Mouse (Mus musculus): ENCODE results near the gene Atp5d. TPM values are rescaled to one million over a fixed set of nuclear protein-coding genes. Genes with fewer than 3 reads are reported as not detected.

Gene Atp5d
- polyA plus RNA-seq, 1 experiment from 2014 or later = 612 TPM

- Histone ChIP-seq H3K27ac (peak overlapping the region; percentile 83; the same call in 1 of the 2 replicates), H3K9me3 (replicated peaks) (no peaks in the 10 kb centered on the region), H3K36me3 (peaks cover 36% of the 10 kb centered on the region), H3K4me2 (peak overlapping the region; percentile 98), H3K27me3 (peaks cover 33% of the 10 kb centered on the region), H3K4me1 (peaks cover 67% of the 10 kb centered on the region), H3K9ac (peak overlapping the region; percentile 36), H3K4me3 (replicated peaks) (peak overlapping the region; percentile 74)
- ATAC-seq (replicated peaks; ENCODE audit: low FRiP score) = no peak
- 20% methylated on average over 49 of the region's 49 CpGs for WGBS
These were observed 2.1 kb upstream of the Atp5d start for GRCm38 (mm10) chr10:80136179-80136951.

DNA sequence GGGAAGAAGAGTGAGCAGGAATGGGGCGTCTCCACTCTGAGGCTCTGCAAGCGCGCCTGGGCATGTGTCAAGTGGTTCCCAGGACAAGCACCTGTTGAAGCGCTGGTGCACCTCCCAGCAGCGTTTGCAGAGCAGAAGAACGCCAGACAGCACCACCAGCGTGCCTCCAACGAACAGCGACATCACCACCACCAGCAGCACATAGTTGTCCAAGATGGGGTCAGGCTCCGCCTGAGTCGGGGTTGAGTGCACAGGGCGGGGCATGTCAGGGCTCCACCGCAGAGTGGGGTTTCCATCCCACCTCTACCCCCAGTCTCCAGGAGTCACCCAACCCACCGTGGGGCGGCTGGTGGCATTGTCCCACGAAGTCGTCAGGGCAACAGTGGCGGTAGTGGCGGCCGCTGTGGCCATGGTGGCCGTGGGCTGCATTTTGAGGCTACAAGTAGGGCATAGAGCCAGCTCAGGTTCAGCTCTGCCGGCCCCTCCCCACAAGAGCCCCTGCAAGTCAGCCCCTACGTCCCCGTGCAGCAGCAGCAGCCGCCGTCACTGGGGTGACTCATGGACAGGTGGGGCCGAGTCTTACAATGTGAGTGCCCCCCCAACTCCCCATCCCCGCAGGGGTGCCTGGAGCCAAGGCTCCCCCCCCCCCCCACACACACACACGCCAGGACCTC, 1.3 kb upstream of the Atp5d start:
- WGBS = 4% methylated on average over 29 of the region's 29 CpGs
- H3K4me3 ChIP-seq (replicated peaks) = peak overlapping the region; percentile 74
- peaks cover 33% of the 10 kb centered on the region for H3K27me3 ChIP-seq
- peak overlapping the region; percentile 98 for H3K4me2 ChIP-seq
- peaks cover 29% of the 10 kb centered on the region for H3K36me3 ChIP-seq
- no peaks in the 10 kb centered on the region for H3K9me3 ChIP-seq (replicated peaks)
- H3K4me1 ChIP-seq = peaks cover 65% of the 10 kb centered on the region
- H3K9ac ChIP-seq = peak overlapping the region; percentile 36
- peak overlapping the region; percentile 83 for H3K27ac ChIP-seq
- no peak for ATAC-seq (replicated peaks; ENCODE audit: low FRiP score)

- ATAC-seq (replicated peaks; ENCODE audit: low FRiP score) = no peak
- whole genome bisulfite sequencing = 4% methylated on average over 30 of the region's 33 CpGs
- Histone ChIP-seq H3K4me2 (peak overlapping the region; percentile 98), H3K4me1 (peaks cover 62% of the 10 kb centered on the region), H3K27ac (peak overlapping the region; percentile 83), H3K27me3 (peaks cover 33% of the 10 kb centered on the region), H3K9ac (peak overlapping the region; percentile 90), H3K4me3 (replicated peaks) (peak overlapping the region; percentile 74), H3K36me3 (peaks cover 21% of the 10 kb centered on the region), H3K9me3 (replicated peaks) (no peaks in the 10 kb centered on the region)
These were observed 543 bp upstream of the Atp5d start for GRCm38 (mm10) chr10:80137626-80138552.

DNA sequence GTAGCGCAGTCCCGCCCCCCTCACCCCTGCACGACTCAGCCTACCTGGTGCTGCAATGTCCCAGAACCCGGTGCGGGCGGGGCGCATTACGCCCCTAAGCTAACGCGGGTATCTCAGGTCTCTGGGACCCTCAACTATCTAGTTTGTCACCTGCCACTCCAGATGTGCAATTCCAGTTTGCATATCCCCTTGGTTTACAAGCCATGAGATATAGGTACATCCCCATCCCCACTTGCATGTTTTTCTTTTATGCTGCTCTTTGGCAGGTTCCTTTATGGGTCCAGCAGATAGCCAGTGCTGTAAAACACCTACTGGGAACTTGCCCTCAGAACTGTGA, 975 bp downstream of the Atp5d start:
- peak overlapping the region; percentile 74 for H3K4me3 ChIP-seq (replicated peaks)
- 0% methylated on average over 10 of the region's 10 CpGs for WGBS
- no peaks in the 10 kb centered on the region for H3K9me3 ChIP-seq (replicated peaks)
- peak overlapping the region; percentile 90 for H3K9ac ChIP-seq
- peaks cover 33% of the 10 kb centered on the region for H3K27me3 ChIP-seq
- H3K4me2 ChIP-seq = peak overlapping the region; percentile 98
- ATAC-seq (replicated peaks; ENCODE audit: low FRiP score) = no peak
- peak overlapping the region; percentile 83 for H3K27ac ChIP-seq
- H3K36me3 ChIP-seq = peaks cover 21% of the 10 kb centered on the region
- peaks cover 74% of the 10 kb centered on the region for H3K4me1 ChIP-seq

DNA sequence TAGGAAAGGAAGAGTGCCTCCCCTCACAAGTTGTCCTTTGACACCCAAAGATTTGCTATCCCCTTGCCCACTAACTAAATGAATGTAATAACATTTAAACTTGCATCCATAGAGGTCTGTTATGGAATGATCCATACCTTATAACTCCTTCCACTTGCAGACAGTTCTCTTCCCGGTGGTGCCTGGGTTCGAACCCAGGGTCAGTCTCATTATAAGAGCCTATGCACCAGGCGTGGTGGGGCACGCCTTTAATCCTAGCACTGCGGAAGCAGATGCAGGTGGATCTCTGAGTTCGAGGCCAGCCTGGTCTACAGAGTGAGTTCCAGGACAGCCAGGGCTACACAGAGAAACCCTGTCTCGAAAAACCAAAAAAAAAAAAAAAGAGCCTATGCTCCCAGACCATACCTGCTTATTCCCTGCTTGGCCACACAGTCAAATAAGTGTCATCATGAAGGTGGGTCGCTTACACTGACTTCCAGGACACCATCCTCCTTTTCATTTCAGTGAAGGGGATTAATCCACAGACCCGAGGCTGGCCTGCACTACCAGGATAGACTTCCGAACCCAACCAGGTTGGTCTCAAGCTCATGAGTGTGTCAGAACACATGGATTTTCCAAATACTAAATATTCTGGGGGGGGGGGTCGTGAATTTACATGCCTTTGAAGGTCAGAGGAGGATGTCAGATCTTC, 1.7 kb downstream of the Atp5d start:
- H3K9me3 ChIP-seq (replicated peaks) = no peaks in the 10 kb centered on the region
- peaks cover 32% of the 10 kb centered on the region for H3K27me3 ChIP-seq
- ATAC-seq (replicated peaks; ENCODE audit: low FRiP score) = no peak
- H3K9ac ChIP-seq = no peak overlapping the region
- peak overlapping the region; percentile 83; the same call in 1 of the 2 replicates for H3K27ac ChIP-seq
- peak overlapping the region; percentile 74 for H3K4me3 ChIP-seq (replicated peaks)
- 0 out of 2 replicates have a peak overlapping the region, but pooled peaks have one; percentile 83 for H3K4me2 ChIP-seq
- WGBS = 78% methylated on average over 11 of the region's 11 CpGs
- H3K4me1 ChIP-seq = peaks cover 79% of the 10 kb centered on the region
- peaks cover 23% of the 10 kb centered on the region for H3K36me3 ChIP-seq

DNA sequence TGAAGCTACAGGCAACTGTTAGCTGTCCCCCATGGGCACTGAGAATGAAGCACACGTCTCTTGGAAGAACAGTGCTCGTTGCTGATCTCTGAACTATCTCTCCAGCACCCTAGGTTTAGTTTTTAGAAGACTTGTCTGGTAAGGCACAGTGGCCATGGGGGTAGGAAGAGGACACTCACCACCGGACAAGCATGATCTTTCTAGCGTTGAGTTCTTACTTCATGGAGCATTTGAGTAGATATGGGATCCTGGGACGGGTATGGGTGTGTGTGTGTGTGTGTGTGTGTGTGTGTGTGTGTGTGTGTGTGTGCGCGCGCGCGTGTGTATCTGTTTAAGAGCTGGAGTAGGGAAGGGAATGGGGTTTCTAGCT, 2.2 kb downstream of the Atp5d start, which contains the start of gene Cbarp:
Cbarp (minus strand) TSS at position 170 of the 370 bp plus-strand sequence.
- Histone ChIP-seq H3K27ac (peak within 1 kb of the TSS; percentile 93), H3K4me2 (peak within 1 kb of the TSS; percentile 98), H3K4me1 (peaks cover 84% of the 10 kb centered on the region), H3K4me3 (replicated peaks) (peak within 1 kb of the TSS; percentile 86), H3K9ac (peak within 1 kb of the TSS; percentile 37), H3K9me3 (replicated peaks) (no peaks in the 10 kb centered on the region), H3K27me3 (peaks cover 26% of the 10 kb centered on the region), H3K36me3 (peaks cover 24% of the 10 kb centered on the region)
- no peak for ATAC-seq (replicated peaks; ENCODE audit: low FRiP score)
- WGBS = 73% methylated on average over 10 of the region's 10 CpGs

DNA sequence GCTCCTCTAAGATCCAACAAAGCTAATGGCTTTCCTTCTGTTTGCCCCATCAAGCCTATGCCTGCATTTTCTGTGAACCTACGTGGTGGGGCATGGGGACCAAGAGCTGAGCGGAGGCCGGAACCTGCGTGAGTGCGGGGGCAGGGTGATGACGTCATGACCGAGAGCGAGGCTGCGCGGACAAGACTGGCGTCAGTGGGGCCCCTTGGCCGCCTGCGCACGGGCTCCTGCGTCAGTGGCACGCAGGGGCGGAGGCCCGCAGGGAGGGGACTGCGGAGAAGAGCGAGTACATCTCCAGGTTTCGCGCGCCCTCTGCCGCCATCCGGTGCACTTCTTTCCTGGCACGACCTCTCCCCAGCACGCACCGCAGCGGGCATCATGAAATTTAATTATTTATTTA, 2.8 kb downstream of the Atp5d start:
- H3K36me3 ChIP-seq = peaks cover 30% of the 10 kb centered on the region
- peaks cover 21% of the 10 kb centered on the region for H3K27me3 ChIP-seq
- peak overlapping the region; percentile 83 for H3K4me2 ChIP-seq
- H3K27ac ChIP-seq = peak overlapping the region; percentile 93
- no peaks in the 10 kb centered on the region for H3K9me3 ChIP-seq (replicated peaks)
- H3K4me3 ChIP-seq (replicated peaks) = peak overlapping the region; percentile 86
- ATAC-seq (replicated peaks; ENCODE audit: low FRiP score) = peak; percentile 61
- under 1% methylated on average over 29 of the region's 29 CpGs for WGBS
- H3K4me1 ChIP-seq = peaks cover 86% of the 10 kb centered on the region
- H3K9ac ChIP-seq = peak overlapping the region; percentile 37

DNA sequence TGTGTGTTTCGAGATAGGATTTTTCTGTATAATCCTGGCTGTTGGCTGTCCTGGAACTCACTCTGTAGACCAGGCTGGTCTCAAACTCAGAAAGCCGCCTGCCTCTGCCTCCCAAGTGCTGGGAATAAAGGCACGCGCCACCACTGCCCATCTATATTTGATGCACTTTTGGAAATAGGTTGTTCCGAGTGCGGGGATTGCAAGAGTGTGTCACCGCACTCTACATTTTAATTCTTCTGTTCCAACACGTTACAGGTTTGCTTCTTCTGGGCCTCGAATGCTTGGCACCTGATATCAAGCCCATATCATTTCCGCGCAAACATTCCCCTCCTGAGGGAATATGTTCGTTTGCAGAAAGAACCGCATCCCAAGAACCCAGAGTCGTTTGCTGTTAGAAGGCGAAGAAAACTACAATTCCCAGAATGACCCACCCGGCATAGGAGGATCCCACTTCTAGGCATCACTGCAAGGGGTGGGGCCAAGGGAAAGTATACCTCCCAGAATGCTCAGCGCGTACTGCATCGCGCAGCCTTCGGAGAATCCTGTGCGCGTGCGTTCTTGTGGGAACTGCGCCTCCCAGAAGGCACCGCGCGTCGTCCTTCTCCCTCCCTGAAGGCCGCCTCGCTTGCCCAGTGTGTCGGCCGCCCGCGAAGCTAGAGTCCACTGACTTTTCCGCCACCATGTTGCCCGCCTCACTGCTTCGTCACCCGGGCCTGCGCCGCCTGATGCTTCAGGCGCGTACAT, 3.5 kb downstream of the Atp5d start:
- 1% methylated on average over 43 of the region's 43 CpGs for WGBS
- Histone ChIP-seq H3K4me1 (peaks cover 86% of the 10 kb centered on the region), H3K27ac (peak overlapping the region; percentile 93), H3K9me3 (replicated peaks) (no peaks in the 10 kb centered on the region), H3K4me3 (replicated peaks) (peak overlapping the region; percentile 86), H3K27me3 (peaks cover 13% of the 10 kb centered on the region), H3K4me2 (peak overlapping the region; percentile 83), H3K9ac (peak overlapping the region; percentile 91), H3K36me3 (peaks cover 37% of the 10 kb centered on the region)
- ATAC-seq (replicated peaks; ENCODE audit: low FRiP score) = peak; percentile 86

GRCm38 (mm10) chr10:80142530-80142925, 4.1 kb downstream of the Atp5d start:
- Histone ChIP-seq H3K27ac (peak overlapping the region; percentile 93), H3K4me1 (peaks cover 86% of the 10 kb centered on the region), H3K9ac (peak overlapping the region; percentile 91), H3K4me2 (peak overlapping the region; percentile 83), H3K36me3 (peaks cover 38% of the 10 kb centered on the region), H3K9me3 (replicated peaks) (no peaks in the 10 kb centered on the region), H3K4me3 (replicated peaks) (peak overlapping the region; percentile 86), H3K27me3 (peaks cover 8% of the 10 kb centered on the region)
- ATAC-seq (replicated peaks; ENCODE audit: low FRiP score) = no peak; the same call in 1 of the 2 replicates
- under 1% methylated on average over 15 of the region's 15 CpGs for WGBS

GRCm38 (mm10) chr10:80143664-80144063, 5.2 kb downstream of the Atp5d start:
- Histone ChIP-seq H3K9ac (no peak overlapping the region), H3K27me3 (no peaks in the 10 kb centered on the region), H3K36me3 (peaks cover 38% of the 10 kb centered on the region), H3K4me1 (peaks cover 81% of the 10 kb centered on the region), H3K4me2 (peak overlapping the region; percentile 83; the same call in 1 of the 2 replicates), H3K27ac (no peak overlapping the region), H3K9me3 (replicated peaks) (no peaks in the 10 kb centered on the region), H3K4me3 (replicated peaks) (peak overlapping the region; percentile 86)
- WGBS = 92% methylated on average over 7 of the region's 7 CpGs
- ATAC-seq (replicated peaks; ENCODE audit: low FRiP score) = no peak

All from kidney, embryonic 15.5 days (tissue).